Mouse (Mus musculus): ENCODE data around the gene Nsf.

The Nsf gene

DNA sequence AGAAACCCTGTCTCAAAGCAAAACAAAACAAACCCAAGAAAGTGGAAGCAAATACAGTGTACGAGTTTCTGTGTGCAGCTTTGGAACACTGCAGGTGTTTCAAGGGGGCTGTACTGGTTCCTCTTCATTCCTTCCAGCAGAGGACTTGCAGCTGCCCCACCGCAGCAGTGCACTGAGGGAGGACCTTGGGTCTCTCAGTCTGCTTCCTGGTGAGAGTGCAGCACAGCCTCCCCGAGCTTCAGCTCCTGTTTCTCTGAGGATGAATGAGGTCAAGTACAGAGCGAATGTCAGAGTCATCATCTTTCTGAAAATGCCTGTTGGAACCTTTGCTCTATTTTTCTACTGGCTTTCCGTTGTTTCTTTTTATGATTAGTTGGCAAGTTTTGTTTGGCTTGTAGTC, 12.5 kb downstream of the Nsf start:
- DNase-seq (ENCODE audit: low read depth, low spot score): no peak

DNA sequence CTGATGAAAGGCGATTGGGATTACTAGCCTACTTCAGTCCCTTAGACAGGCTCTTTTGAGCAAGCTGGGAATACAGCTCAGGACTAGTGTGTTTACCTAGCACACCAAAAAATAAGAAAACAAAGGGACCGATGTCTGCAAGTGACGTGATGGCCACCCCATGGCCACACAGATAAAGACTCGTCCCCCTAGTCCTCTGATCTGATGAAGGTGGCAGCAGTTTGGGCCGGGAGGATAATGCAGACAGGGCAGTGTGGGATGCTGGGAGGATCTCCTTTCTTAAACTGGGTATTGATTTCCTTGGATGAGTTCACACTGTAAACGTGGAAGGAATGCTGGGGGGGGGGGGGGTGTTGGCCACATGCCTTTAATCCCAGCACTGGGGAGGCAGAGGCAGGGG, 13.0 kb downstream of the Nsf start:
- no peak for DNase-seq (ENCODE audit: low read depth, low spot score)

DNA sequence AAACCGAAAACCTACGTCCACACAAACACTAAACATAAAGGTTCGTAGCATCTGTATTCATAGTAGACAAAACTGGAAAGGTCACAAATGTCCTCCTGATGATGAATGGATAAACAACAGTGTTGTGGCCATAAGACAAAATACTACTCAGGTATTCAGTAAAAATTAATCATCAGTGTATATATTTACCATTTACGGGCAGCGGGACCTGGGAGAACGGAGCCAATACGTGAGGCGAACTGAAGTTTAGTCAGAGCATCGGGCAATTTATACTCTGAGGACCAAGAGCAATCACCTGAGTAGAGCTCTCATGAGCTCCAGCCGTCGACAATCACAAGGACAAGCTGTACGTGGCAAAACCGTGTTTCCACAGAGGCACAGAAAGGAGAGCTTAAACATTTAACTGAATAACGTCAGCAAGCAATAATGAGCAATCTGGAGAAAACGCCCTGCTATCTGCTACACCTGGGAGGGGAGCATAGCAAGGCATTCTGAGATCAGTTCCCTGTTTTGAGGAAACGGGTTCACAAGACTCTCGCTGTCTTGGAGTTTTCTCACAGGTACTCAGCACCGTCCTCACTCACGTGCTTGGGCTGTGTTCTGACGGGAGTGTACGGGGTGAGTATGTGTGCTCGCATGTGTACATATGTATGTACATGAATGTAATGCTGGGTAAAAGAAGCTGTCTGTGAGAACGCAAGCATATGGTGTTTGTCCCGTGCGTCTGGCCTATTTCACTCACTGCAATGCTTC, 15.7 kb downstream of the Nsf start:
- DNase-seq (ENCODE audit: low read depth, low spot score): no peak

DNA sequence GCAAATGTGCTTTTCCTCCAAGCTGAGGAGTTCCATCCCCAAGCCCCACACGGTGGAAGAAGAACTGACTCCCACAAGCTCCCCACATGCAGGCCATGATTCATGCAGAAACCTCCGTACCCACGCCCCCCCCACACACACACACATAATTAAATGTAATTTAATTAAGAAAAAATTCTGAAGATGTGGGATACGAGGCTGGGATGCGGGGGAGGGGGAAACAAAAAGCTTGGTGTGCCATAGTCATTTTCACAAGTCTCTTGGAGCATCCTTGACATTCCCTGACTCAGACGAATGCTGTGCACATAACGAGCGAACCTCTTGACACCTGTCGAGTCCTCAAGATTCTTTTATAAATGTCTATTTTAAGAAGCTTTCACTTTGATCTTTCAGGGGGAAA, 16.4 kb downstream of the Nsf start:
- DNase-seq (ENCODE audit: low read depth, low spot score): no peak

DNA sequence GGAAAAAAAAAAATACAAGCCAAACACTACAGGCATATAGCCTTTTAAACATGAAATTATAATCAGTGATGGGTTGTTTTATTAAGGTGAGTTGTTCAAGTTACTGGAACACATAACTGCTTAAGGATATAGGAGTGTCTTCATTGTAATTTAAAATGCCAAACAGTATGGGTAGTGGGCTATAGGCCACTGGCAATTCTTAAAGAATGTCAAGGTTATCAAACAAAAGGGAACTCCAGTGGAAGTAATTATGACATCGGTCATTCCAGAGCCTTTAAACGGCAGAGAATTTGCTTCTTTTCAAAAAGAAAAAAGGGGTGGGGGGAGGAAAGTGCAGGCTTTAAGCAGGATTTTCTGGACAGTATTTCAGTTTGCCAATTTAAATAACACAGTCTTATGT, 18.1 kb downstream of the Nsf start:
- no peak for DNase-seq (ENCODE audit: low read depth, low spot score)

DNA sequence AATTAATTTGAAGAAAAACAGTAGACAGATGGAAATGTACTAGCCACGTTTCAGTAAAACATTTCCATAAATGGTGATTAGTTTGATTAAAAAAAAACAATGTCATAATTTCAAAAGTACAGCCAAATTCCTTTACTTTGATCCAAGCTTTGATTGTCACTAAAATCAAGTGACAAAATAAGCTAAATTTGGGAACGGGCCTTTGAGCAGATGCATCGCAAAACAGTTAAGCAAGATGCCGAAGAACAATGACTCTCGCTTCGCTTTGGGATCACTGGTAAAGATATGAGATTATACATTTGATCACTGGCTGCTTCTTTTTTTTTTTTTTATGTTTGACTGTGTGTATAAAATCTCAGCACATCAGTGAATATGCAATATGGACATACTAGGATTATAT, 20.0 kb downstream of the Nsf start:
- DNase-seq (ENCODE audit: low read depth, low spot score): no peak

DNA sequence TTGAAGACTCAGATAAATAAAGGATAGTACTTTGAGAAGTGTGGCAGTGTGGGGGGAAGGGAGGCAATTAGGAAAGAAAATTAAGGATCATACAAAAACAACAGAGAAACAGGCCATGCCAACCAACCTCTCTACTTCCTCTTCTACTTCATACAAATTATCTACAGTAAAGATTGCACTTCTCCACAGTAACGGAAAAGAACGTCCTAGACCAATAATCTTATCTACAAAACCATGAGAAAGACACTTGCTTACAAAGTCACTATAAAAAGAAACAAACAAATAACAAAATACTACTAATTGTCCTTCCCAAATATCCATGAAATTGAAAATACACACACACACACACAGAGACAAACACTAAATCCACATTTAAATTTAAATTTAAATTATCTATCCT, 29.9 kb downstream of the Nsf start:
- DNase-seq (ENCODE audit: low read depth, low spot score): no peak

DNA sequence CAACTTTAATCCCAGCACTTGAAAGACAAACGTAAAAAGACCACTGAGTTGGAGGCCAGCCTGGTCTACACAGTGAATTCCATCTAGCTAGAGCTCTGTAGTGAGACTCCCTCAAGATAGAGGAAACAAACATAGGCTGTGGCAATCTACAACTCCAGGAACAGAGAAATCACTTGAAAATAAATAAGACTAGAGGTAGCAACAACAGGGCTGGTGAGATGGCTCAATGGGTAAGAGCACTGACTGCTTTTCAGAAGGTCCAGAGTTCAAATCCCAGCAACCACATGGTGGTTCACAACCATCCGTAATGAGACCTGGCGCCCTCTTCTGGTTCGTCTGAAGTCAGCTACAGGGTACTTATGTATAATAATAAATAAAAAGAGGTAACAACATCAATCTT, 30.6 kb downstream of the Nsf start:
- DNase-seq (ENCODE audit: low read depth, low spot score): no peak

DNA sequence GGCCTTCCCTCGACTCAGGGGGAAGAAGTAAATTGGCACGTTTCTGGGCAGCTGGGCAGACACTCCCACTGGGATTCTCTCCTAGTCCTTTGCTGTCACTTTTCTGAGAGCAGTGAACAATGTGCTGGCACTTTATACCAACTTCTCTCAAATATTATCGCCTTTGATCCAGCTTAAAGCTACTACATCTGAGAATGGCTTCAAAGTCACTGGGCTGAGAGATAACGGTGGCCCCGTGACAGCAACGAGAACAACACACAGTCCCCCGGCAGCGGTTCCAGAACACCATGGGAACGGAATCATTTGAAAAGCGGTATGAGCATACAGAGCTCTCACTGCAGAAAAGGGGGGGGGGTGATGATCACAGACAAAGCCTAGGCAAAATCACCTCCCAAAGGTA, 31.0 kb downstream of the Nsf start:
- no peak for DNase-seq (ENCODE audit: low read depth, low spot score)

DNA sequence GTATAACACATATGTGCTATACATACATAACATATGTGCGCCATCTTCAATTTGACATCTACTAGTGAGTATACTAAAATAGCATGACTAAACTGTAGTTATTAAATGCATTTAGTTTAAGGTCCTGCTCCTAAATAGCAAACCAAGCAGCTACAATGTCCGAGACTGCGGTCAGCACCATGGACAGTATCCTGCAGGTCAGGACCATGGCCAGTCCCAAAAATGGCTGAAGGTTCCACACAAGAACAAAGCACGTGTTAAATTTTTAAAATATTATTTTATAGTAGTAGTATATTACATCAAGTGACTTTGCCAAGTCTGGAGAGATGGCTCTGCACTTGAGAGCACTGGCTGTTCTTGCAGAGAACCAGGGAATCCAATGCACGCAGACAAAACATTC, 33.2 kb downstream of the Nsf start:
- DNase-seq (ENCODE audit: low read depth, low spot score): no peak

DNA sequence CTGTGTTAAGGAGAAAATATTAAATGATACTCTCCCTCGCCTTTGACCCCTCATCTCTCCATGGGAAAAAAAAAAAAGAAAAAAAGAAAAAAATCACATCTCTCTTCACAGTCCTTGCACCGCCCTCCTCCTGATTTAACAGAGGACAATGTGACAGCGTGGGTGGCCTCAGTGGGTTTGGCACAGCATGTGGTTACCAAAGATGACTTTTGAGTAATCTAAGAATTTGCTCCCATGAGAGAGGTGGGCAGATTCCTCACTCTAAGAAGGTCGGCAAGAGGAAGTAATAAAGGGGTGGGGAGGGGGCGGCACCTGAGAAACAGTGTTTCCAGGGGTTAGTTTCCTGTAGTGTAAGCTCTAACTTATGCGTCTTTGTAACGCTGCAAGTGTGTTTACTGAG, 37.0 kb downstream of the Nsf start:
- DNase-seq (ENCODE audit: low read depth, low spot score): no peak

DNA sequence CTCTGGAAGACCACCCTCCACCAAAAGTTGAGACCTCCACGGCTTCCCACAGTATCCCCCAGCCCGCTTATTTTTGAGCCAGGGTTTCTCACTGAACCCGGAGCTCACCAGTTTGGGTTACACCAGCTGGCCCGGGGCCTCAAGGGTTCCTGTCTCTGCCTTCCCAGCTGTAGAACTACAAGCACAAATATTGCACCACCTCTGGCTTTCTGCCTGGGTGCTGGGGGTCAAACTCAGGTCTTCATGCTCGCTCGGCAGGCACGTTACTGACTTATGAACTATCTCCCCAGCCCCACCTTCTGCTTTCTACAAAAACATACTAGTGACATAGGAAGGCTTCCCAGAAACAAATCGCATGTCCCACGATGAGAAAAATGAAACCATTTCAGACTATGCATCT, 38.2 kb downstream of the Nsf start:
- no peak for DNase-seq (ENCODE audit: low read depth, low spot score)

DNA sequence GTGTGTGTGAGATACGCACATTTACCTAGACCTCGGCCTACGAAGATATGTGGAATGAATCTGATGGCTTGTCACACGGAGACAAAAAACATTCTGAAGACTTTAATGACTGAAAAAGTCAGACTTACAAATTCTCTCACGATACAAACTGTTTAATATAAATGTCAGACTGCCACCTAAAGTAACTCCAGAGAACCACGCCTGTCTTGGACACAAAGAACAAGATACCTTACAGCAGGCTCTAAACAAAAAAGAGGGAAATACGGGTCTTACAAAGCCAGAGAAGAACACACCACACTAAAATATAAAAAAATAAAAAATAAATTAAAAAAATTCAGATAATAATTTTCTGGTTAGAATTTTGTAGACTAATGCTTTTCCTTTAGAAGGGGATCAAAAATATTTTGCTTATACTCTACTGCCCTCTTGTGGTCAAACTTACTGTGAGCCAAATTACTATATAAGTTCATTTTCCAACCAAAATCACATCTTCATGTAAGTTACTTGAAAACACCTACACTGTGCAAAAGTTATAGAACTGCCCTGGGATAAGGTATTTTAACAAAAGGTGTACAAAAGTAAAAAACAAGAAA, 42.8 kb downstream of the Nsf start:
- peak; percentile 42 for DNase-seq (ENCODE audit: low read depth, low spot score)

DNA sequence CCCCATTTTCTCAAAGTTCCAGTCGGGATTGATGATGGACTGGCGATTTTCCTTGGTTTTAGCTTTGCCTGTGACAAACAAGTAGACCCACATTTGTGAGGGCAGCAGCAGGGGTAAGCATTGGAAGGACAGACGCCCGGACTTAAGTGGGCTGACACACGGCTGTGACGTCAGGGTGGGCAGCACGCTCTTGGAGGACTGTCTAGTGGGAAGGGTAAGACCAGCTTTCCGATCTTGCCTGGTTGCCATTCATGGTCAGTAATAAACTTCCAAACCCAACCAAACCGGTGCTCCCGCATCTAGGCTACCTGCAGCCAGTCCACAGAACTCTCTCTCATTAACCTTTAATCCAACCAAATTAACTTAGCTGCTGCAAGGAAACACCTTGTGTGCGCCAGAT, 43.3 kb downstream of the Nsf start:
- no peak for DNase-seq (ENCODE audit: low read depth, low spot score)

DNA sequence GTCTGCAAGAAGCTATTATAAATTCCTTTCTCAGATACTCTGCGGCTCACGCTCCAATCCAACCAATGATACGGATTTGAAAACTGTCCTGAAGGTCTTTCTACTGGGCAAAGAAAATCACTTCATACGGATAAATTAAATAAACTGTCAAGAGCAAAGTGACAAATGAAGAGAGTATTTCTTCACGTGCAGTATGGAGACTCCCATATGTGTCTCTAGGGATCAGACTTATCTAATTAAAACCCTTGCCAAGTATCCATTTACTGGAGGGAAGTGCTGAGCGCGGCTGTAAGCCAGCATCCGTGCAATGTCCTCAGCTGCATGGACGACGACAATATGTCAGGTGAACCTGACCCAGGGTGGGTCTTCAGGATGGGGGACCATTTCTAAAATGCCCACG, 44.0 kb downstream of the Nsf start:
- no peak for DNase-seq (ENCODE audit: low read depth, low spot score)

DNA sequence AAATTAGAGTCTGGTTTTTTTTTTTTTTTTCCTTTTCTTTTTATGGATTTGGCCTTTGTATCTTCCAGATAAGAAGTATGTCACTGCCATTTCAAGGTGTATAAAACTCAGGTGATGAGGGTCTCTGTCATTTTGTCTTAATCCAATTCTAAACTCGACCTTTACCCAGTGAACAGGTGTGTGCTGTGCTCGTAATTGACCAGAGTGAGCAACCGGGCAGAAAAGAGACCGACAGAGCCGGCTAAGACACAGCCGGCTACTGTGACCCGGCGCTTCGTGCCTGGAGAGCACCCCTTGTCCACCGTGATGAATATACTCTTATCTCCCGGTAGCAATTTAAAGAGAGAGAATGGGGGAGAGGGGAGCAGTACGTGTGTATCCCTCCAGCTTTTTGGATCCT, 44.5 kb downstream of the Nsf start:
- no peak for DNase-seq (ENCODE audit: low read depth, low spot score)

DNA sequence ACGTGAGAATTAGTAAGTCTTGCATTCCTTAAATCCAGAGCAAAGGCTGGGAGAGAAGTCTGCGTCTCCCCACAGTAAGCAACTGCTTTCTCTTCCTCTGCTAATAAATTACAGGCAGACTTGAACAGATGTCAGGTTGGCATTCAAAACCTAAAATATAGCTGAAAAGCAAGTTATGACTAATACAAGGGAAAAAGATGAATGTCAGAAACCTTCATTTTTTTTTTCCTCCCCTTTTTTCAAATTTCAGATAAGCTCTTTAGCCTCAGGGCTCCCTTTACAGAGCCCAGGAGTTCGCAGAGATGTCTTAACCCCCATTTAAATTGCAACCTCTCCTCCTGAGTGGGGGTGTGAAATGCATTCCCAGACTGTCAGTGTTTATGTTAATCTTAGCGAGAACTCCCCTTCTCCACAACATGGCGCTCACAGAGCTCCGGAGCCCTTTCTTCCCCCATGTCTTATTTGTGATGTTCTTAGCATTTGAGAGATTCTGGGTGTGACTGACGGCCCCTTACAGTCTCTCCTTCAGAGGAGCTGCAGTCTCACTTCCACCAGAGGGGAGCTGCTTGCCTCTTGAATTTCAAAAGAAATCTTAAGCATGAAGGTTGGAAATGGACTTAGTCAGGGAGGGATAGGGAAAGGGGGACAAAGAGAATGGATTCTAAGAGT, 47.7 kb downstream of the Nsf start:
- DNase-seq (ENCODE audit: low read depth, low spot score): no peak

DNA sequence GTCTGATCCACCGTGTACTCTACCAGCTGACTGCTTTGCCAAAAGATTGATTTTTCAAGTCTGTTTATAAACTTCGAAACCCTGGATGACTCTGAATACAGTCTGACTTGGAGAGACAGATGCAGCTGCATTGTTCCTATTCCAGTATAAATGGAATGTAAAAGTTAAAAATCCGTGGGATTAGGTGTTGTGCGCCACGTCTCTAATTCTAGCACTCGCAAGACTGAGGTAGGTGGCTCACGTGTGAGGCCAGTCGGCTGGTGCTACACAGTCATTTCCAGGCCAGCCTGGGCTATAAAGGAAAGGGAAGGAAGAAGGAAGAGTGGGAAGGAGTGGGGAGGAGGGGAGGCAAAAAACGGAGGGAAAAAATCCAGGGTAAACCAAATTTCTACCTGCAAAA, 48.4 kb downstream of the Nsf start:
- no peak for DNase-seq (ENCODE audit: low read depth, low spot score)

DNA sequence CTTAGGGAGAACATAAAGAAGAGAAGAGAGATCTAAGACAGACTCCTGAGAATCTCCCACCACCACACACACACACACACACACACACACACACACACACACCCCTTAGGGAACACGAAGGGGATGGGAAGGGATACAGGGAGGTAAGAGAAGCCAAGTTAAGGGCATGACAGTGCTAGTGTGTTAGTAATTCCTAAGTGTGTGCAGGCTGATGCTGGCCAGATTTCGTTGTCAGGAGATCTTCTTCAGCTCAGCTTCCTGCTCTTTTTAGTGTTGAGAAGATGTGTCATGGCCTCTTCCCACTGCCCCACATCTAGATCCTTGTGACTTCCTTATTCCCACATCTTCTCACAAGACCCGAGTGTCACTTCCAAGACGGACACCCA, 52.3 kb downstream of the Nsf start:
- no peak for DNase-seq (ENCODE audit: low read depth, low spot score)

DNA sequence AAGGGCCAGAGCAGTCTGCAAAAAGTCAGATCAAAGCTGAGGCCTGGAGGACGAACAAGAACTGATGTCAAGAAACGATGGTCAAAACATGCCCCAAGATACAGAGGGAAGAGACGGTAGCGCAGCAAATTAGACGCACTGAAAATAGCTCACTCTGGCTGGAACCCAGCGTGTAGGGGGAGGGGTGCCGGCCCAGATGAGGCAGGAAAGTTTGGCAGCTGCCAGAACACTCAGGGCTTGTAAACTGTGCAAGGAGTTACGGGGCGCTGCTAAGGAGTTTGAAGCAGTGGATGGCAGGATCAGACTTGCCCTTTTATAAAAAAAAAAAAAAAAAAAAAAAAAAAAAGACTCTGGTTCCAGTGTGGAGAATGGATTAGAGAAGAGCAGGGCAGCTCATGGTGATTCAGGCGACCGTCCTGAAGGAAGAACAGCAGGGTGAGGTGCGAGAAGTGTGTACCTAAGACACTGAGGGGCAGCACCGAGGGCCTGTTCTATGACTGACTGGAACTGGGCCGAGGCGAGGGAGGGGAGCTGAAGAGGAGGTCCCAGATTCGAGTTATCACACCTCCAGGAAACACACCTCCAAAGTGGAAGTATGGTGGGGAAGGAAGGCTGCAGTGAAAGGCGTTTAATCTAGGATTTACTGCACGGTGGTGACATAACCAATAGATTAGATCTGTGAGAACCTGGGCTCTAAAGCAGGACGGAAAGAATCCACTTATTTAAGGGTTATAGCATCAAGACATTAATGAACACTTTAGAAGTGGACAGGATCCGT, 52.9 kb downstream of the Nsf start:
- no peak for DNase-seq (ENCODE audit: low read depth, low spot score)

DNA sequence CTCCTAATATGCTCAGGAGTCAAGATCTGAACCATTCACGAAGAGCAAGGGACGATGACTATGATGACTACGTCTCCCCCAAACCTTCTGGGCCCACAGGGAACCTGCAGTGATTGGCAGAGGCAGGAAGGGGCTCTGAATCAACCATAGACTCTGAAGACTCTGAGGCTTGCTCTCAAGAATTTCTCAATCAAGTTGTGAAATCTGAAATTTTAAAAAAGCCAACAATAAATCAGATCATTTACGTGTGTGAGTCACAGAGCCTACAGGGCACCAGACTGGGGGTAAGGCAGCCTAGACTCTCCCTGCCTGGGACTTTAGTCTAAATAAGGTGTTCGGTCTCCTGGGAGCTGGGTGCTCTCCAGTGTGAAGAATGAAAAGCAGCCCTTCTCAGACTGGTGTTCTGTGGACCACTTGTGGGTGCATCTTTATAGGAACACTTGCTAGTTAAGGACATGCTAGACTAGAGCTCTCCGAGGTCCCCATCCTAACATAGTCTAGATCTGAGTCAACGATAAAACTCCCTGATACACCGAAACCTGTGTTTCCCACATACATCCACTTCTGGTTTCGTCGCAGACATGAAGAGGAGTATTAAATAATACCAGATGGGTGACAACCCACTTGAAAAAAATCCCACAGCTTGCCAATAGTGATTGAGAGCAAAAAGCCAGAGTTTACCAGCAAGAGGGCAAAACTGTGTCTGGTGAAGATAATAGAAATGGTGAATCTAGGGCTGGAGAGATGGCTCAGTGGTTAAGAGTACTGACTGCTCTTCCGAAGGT, 56.7 kb downstream of the Nsf start:
- DNase-seq (ENCODE audit: low read depth, low spot score): no peak

DNA sequence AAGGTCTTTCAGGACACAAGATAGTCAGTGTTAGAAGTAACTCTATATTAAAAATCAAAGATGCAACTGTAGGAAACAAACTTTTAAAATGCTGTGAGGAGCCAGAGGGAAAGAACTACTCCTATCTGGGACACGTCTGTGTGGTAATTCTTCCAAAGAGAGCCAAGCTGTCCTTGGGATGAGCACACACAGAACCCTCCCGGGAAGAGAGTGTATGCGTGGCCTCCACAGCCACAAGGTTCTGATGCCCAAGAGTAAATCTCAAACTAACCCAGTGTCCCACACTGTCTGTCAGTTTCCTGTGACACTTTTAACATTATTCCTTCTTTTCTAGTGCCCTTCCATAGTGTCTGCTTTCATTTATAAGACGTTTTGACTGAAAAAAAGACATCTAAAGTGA, 57.8 kb downstream of the Nsf start:
- DNase-seq (ENCODE audit: low read depth, low spot score): no peak
